Mouse (Mus musculus) layer of hippocampus, postnatal 14 days (tissue): Measurements from ENCODE around the gene Fbxo39. TPM values are rescaled to one million over a fixed set of nuclear protein-coding genes. Genes with fewer than 3 reads are reported as not detected.

ENCODE experiments used
- DNase-seq, 2 experiments: peaks; one replicate each; pipeline ENCODE4 v3.0.0; 2021 to 2022; ENCODE audit warnings: low spot score in 2 of 2, mixed read lengths in 1 of 2
- total RNA-seq, 2 experiments: library from RNA; stranded (reverse); gene quantifications; 2 replicates each; pipeline ENCODE4 v1.2.3; 2021

Fbxo39 gene
- total RNA-seq, 2 experiments from 2014 or later: not detected

GRCm38 (mm10) chr11:72362347-72362741 lies 48.1 kb downstream of the Fbxo39 start, which contains the start of gene Tekt1:
Gene Tekt1, minus strand, starts transcription at chr11:72362442.
- no peak for DNase-seq

GRCm38 (mm10) chr11:72363523-72364240 lies 49.4 kb downstream of the Fbxo39 start:
- DNase-seq: no peak

DNA sequence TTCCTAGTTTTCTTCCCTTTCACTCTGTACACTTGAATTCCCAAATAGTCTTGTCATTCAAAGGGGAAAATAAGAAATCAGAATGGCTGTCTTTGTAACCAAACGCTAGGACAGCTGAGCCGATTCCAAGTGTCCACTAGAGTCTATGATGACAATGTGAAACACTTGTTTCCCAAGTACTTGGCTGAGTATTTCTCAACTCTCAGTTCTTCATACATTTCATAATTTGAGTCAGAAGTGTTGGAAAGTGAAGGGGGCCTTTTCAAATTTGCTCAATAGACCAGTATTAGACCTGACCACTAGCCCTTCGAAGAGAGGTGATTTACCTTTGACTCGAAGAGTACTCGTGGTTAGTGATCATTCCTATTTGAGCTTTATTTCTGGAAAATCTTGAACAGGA lies 50.3 kb downstream of the Fbxo39 start:
- no peak for DNase-seq

GRCm38 (mm10) chr11:72366126-72366525 lies 51.9 kb downstream of the Fbxo39 start:
- DNase-seq: no peak

- DNase-seq: peak; percentile 26 to 37
These were observed 53.9 kb downstream of the Fbxo39 start for GRCm38 (mm10) chr11:72367934-72368674.

Other genes starting within 250 kb of the Fbxo39 start
- gene Pitpnm3, start 178.7 kb upstream of the Fbxo39 start, total RNA-seq: 10 to 100 TPM; 20.9 to 22.2 TPM
- gene Gm43951, start 107.6 kb upstream of the Fbxo39 start, total RNA-seq: 10 to 100 TPM; 10.9 to 11.3 TPM
- gene 4933427D14Rik, start 107.0 kb upstream of the Fbxo39 start, total RNA-seq: 10 to 100 TPM; 22.9 to 23.3 TPM
- gene Txndc17, start 106.9 kb upstream of the Fbxo39 start, total RNA-seq: 10 to 100 TPM; 38.1 to 44.3 TPM
- 10 to 100 TPM; 14.7 to 14.8 TPM for gene Med31, start 98.9 kb upstream of the Fbxo39 start, total RNA-seq
- 10 to 100 TPM; 12.4 to 13.4 TPM for gene Slc13a5, start 47.2 kb upstream of the Fbxo39 start, total RNA-seq
- 1 to 10 TPM; 2.4 to 2.9 TPM for gene Xaf1, start 12.8 kb upstream of the Fbxo39 start, total RNA-seq
- gene Tekt1, start 48.0 kb downstream of the Fbxo39 start, total RNA-seq: 1 to 10 TPM; 2.6 to 5.0 TPM
- gene Smtnl2, start 97.3 kb downstream of the Fbxo39 start, total RNA-seq: 1 to 10 TPM; 3.0 to 4.4 TPM
- gene Ggt6, start 121.1 kb downstream of the Fbxo39 start, total RNA-seq: not detected
- gene Mybbp1a, start 126.9 kb downstream of the Fbxo39 start, total RNA-seq: 10 to 100 TPM; 50.3 to 53.1 TPM
- 10 to 100 TPM; 85.1 to 85.6 TPM for gene Spns2, start 175.5 kb downstream of the Fbxo39 start, total RNA-seq
- gene Spns3, start 236.1 kb downstream of the Fbxo39 start, total RNA-seq: under 1 TPM; 0.23 to 0.38 TPM